Mouse (Mus musculus): ENCODE results near the gene Sdc3.

DNA sequence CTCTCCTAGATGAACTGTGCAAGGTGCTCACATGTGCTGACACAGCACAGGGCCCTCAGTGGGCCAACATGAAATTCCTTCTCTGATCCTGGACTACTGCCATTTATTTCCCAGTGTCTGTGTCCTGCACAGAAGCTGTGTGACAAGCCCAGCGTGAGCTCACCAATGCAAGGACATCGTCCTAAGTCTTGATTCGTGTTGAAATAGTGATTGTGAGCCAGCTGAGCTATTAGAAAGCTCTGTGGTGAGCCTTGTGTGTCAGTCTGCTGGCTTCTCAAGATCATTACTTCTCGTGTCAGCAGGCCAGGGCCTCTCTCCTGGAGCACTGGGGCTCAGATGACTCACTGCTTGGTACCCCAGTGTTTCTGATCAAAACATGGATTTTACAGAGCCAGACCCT lies 18.4 kb upstream of the Sdc3 start:
- TF ChIP-seq CTCF (IDR thresholded peaks at IDR 0.05; ENCODE audit: borderline replicate concordance, insufficient read depth, low read length) (no peak), POLR2A (IDR thresholded peaks at IDR 0.05; ENCODE audit: low read depth, low read length) (no peak)
